Comparison of ENCODE assay signal across 16 mouse cellular contexts in genomic region chr6:112291146-112291545, GRCm38 (mm10). TPM values are rescaled to one million over a fixed set of nuclear protein-coding genes. Genes with fewer than 3 reads are reported as not detected.
"Had no signal": no experiment of that assay in that cellular context is flagged by ENCODE, and none has a peak within 500 bp of the region (broad histone marks: within the 10 kb centered on the region; RNA-seq: fewer than 3 reads in every experiment).

No protein-coding gene starts in this region.

- H3K9me3 ChIP-seq: neural tube, embryonic 15.5 days; stomach, embryonic 15.5 days had no signal

- H3K4me3 ChIP-seq: neural tube, embryonic 15.5 days; stomach, embryonic 15.5 days had no signal

- H3K36me3 ChIP-seq: neural tube, embryonic 15.5 days; stomach, embryonic 15.5 days had no signal

- DNase-seq: retina, postnatal 1 day; right cerebral cortex, adult 18-20 months; right cerebral cortex, postnatal 14 days; right cerebral cortex, postnatal 25 days; right cerebral cortex, postnatal 4 days; spleen, adult 18-20 months; thymus, adult 18-20 months; thymus, adult 2 months; thymus, postnatal 14 days; thymus, postnatal 25 days; thymus, postnatal 36 days; thymus, postnatal 4 days had no signal

- H3K9ac ChIP-seq: neural tube, embryonic 15.5 days; stomach, embryonic 15.5 days had no signal

- H3K27ac ChIP-seq: neural tube, embryonic 15.5 days; stomach, embryonic 15.5 days; stomach, postnatal 0 days had no signal

- H3K4me1 ChIP-seq: neural tube, embryonic 15.5 days; stomach, embryonic 15.5 days had no signal

- H3K4me2 ChIP-seq: neural tube, embryonic 15.5 days; stomach, embryonic 15.5 days had no signal

- H3K27me3 ChIP-seq: neural tube, embryonic 15.5 days; stomach, embryonic 15.5 days had no signal

RNA-seq across cellular contexts. Expression of gene Lmcd1, which starts 17.6 kb away (rescaled TPM):
- total RNA-seq: neutrophil, adult 5-6 weeks had no signal
